Mouse (Mus musculus) embryonic facial prominence, embryonic 11.5 days (tissue): ENCODE measurements around the gene Pbx2. TPM values are rescaled to one million over a fixed set of nuclear protein-coding genes. Genes with fewer than 3 reads are reported as not detected.
"Not testable (repeated sequence)": the region's sequence is repeated elsewhere in the genome, so short reads cannot be mapped to it uniquely, and the experiment has no call there.

Experiments
- ATAC-seq: fragments of 200-750 bp; cut with Nextera tagmentation; replicated peaks from 2 replicates; pipeline ENCODE4 v1.8.0; 2017; ENCODE audit warnings: low read depth; ENCODE audit not compliant: insufficient number of reproducible peaks, low FRiP score, low TSS enrichment
- DNase-seq: peaks from one replicate; pipeline ENCODE4 v3.0.0-alpha.2; 2015; ENCODE audit warnings: low spot score
- H3K27ac ChIP-seq: fragments of 300-500 bp; sonication (generic); replicated peaks from 2 replicates; pipeline ENCODE4 v1.5.1; 2014; ENCODE audit warnings: mild to moderate bottlenecking, low read depth, low read length, control low read depth
- H3K27me3 ChIP-seq: fragments of 300-500 bp; sonication (generic); 2 replicates; pipeline ENCODE4 v1.6.1; 2014; ENCODE audit warnings: mild to moderate bottlenecking, low read length, moderate library complexity, mixed read lengths; ENCODE audit not compliant: control insufficient read depth, insufficient read depth
- H3K36me3 ChIP-seq: fragments of 300-500 bp; sonication (generic); replicated peaks from 2 replicates; pipeline ENCODE4 v1.6.1; 2014; ENCODE audit warnings: low read depth, mild to moderate bottlenecking, low read length, moderate library complexity, mixed read lengths; ENCODE audit not compliant: control insufficient read depth, insufficient read depth
- H3K4me1 ChIP-seq: fragments of 300-500 bp; sonication (generic); 2 replicates; pipeline ENCODE4 v1.6.1; 2014; ENCODE audit warnings: low read length, mixed read lengths; ENCODE audit not compliant: control insufficient read depth, insufficient read depth
- H3K4me2 ChIP-seq: fragments of 300-500 bp; sonication (generic); 2 replicates; pipeline ENCODE4 v1.6.1; 2014; ENCODE audit warnings: low read depth, mild to moderate bottlenecking, control low read depth, low read length, moderate library complexity
- H3K4me3 ChIP-seq: fragments of 300-500 bp; sonication (generic); 2 replicates; pipeline ENCODE4 v1.5.1; 2014; ENCODE audit warnings: low read depth, low read length, control low read depth
- H3K9ac ChIP-seq: fragments of 300-500 bp; sonication (generic); replicated peaks from 2 replicates; pipeline ENCODE4 v1.6.1; 2014; ENCODE audit warnings: mild to moderate bottlenecking, control low read depth, low read length
- H3K9me3 ChIP-seq: fragments of 300-500 bp; sonication (generic); replicated peaks from 2 replicates; pipeline ENCODE4 v1.6.1; 2016; ENCODE audit warnings: mild to moderate bottlenecking, low read length, inconsistent platforms, mixed read lengths; ENCODE audit not compliant: control insufficient read depth
- WGBS: fragments of 180-500 bp; shearing (Covaris S2); extraction: QIAGEN DNeasy Blood & Tissue Kit; methylation state at CpG from one replicate; pipeline ENCODE4 v1.1.7; 2014; 5-methylcytosine and 5-hydroxymethylcytosine counted together
- polyA plus RNA-seq: library from polyadenylated mRNA; unstranded; fragments of >200 nt; fragmentation: Nextera tagmentation; extraction: Ambion mirVana; gene quantifications from 2 replicates; pipeline ENCODE4 v1.2.1, GENCODE M21; 2014

The Pbx2 gene
- 17.9 and 21.2 TPM in 2 replicates for polyA plus RNA-seq

- WGBS: 3% methylated on average over 21 of the region's 21 CpGs
- H3K9me3 ChIP-seq: no peaks in the 10 kb centered on the region
- ATAC-seq (0 out of 2 replicates have a peak, but pooled peaks have one; percentile 7), DNase-seq (peak; percentile 60)
- H3K36me3 ChIP-seq: peaks cover 3% of the 10 kb centered on the region; the same call in 1 of the 2 replicates
- H3K4me1 ChIP-seq: peaks cover 33% of the 10 kb centered on the region
- H3K4me3 ChIP-seq: peak within 1 kb of the TSS; percentile 91
- H3K27me3 ChIP-seq: no peaks in the 10 kb centered on the region
- H3K4me2 ChIP-seq: peak within 1 kb of the TSS; percentile 93
- peak within 1 kb of the TSS; percentile 98 for H3K9ac ChIP-seq
- peak within 1 kb of the TSS; percentile 99 for H3K27ac ChIP-seq
These were observed at the start of gene Pbx2 for GRCm38 (mm10) chr17:34591029-34591993. Gene Pbx2 (plus strand): TSS chr17:34591266.

GRCm38 (mm10) chr17:34543567-34543966 is 47.5 kb upstream of the Pbx2 start:
- not testable (repeated sequence) for H3K27ac ChIP-seq, H3K27me3 ChIP-seq, H3K4me1 ChIP-seq, H3K4me3 ChIP-seq, DNase-seq, H3K9me3 ChIP-seq, H3K4me2 ChIP-seq, H3K36me3 ChIP-seq, H3K9ac ChIP-seq, ATAC-seq
- WGBS: 95% methylated on average over 12 of the region's 13 CpGs

- Histone ChIP-seq H3K9ac (no peak overlapping the region), H3K27ac (no peak overlapping the region), H3K9me3 (no peaks in the 10 kb centered on the region), H3K4me1 (no peaks in the 10 kb centered on the region), H3K27me3 (no peaks in the 10 kb centered on the region), H3K4me2 (no peak overlapping the region), H3K36me3 (no peaks in the 10 kb centered on the region), H3K4me3 (no peak overlapping the region)
- 90% methylated on average over 1 of the region's 1 CpGs for WGBS
- ATAC-seq: no peak
- DNase-seq: no peak
These were observed 44.3 kb upstream of the Pbx2 start for GRCm38 (mm10) chr17:34546797-34547196.

GRCm38 (mm10) chr17:34547601-34548000 is 43.5 kb upstream of the Pbx2 start:
- Histone ChIP-seq H3K9me3 (no peaks in the 10 kb centered on the region), H3K9ac (no peak overlapping the region), H3K27ac (no peak overlapping the region), H3K4me2 (no peak overlapping the region), H3K36me3 (no peaks in the 10 kb centered on the region), H3K27me3 (no peaks in the 10 kb centered on the region), H3K4me3 (no peak overlapping the region), H3K4me1 (no peaks in the 10 kb centered on the region)
- ATAC-seq (no peak), DNase-seq (no peak)
- 89% methylated on average over 4 of the region's 4 CpGs for WGBS

- Histone ChIP-seq H3K9me3 (no peaks in the 10 kb centered on the region), H3K27ac (no peak overlapping the region), H3K4me3 (no peak overlapping the region), H3K9ac (no peak overlapping the region), H3K4me2 (no peak overlapping the region), H3K4me1 (no peaks in the 10 kb centered on the region), H3K36me3 (no peaks in the 10 kb centered on the region), H3K27me3 (no peaks in the 10 kb centered on the region)
- DNase-seq (no peak), ATAC-seq (no peak)
- 92% methylated on average over 3 of the region's 3 CpGs for WGBS
These were observed 41.9 kb upstream of the Pbx2 start for GRCm38 (mm10) chr17:34549156-34549555.

GRCm38 (mm10) chr17:34549843-34550242 is 41.2 kb upstream of the Pbx2 start:
- H3K9me3 ChIP-seq: no peaks in the 10 kb centered on the region
- WGBS: 63% methylated on average over 2 of the region's 2 CpGs
- no peak for DNase-seq
- H3K9ac ChIP-seq: no peak overlapping the region
- no peak overlapping the region for H3K4me3 ChIP-seq
- no peak overlapping the region for H3K4me2 ChIP-seq
- H3K27ac ChIP-seq: no peak overlapping the region
- no peaks in the 10 kb centered on the region for H3K4me1 ChIP-seq
- H3K27me3 ChIP-seq: no peaks in the 10 kb centered on the region
- ATAC-seq: no peak
- no peaks in the 10 kb centered on the region for H3K36me3 ChIP-seq

- H3K27ac ChIP-seq: no peak overlapping the region
- H3K9me3 ChIP-seq: no peaks in the 10 kb centered on the region
- 24% methylated on average over 5 of the region's 5 CpGs for WGBS
- peak; percentile 74 for DNase-seq
- ATAC-seq: no peak
- no peak overlapping the region for H3K9ac ChIP-seq
- no peak overlapping the region for H3K4me2 ChIP-seq
- no peak overlapping the region for H3K4me3 ChIP-seq
- H3K4me1 ChIP-seq: no peaks in the 10 kb centered on the region
- H3K36me3 ChIP-seq: no peaks in the 10 kb centered on the region
- no peaks in the 10 kb centered on the region for H3K27me3 ChIP-seq
These were observed 35.6 kb upstream of the Pbx2 start for GRCm38 (mm10) chr17:34555483-34555882.

GRCm38 (mm10) chr17:34556406-34556805 is 34.7 kb upstream of the Pbx2 start:
- no peak overlapping the region for H3K27ac ChIP-seq
- no peaks in the 10 kb centered on the region for H3K9me3 ChIP-seq
- H3K27me3 ChIP-seq: no peaks in the 10 kb centered on the region
- ATAC-seq: no peak
- no peak for DNase-seq
- no peak overlapping the region for H3K9ac ChIP-seq
- H3K36me3 ChIP-seq: no peaks in the 10 kb centered on the region
- no peak overlapping the region for H3K4me2 ChIP-seq
- H3K4me1 ChIP-seq: no peaks in the 10 kb centered on the region
- 87% methylated on average over 8 of the region's 8 CpGs for WGBS
- no peak overlapping the region for H3K4me3 ChIP-seq
